Mouse (Mus musculus) NIH3T3 (cell line): Measurements from ENCODE around the gene Dtx3.

Source experiments
- DNase-seq: peaks from one replicate; pipeline ENCODE4 v3.0.0-alpha.2; 2012; ENCODE audit warnings: low read depth

The Dtx3 gene

DNA sequence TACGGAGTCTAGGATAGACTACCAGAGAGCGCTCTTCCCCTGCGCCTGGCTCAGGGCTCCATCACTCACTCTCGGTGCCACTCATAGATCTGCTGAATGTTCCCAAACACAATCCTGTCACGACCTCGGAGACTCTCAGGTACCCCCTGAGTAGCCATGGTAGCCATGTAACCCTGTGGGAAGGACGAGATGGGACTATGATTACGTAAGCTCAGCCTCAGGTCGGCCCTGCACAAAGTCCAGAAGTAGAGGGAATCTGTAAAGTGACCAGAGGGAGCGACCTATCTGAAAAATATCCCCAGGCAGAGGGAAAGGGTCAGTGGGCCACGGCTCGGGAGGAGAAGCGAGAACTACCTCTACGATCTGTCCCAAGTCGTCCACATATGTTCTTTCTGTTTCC is 10.0 kb downstream of the Dtx3 start:
- DNase-seq: no peak

DNA sequence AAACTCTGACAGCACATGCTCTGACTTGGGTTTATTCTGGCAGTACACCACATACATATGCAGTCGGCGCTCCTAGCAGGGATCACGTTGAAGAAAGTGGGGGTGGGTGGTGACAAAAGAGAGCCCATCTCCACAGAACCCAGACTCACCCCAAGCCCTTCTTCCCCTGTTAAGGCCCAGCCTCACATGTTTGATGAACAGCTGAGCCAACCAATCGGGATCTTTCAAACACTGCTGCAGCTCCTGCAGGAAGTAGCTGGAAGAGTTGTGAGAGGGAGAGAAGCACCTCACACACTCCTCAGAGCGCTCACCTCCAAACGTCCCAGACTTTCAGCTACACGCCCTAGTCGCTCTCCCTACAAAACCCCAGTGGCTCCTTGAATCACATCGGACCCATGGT is 10.4 kb downstream of the Dtx3 start:
- DNase-seq: peak; percentile 40

DNA sequence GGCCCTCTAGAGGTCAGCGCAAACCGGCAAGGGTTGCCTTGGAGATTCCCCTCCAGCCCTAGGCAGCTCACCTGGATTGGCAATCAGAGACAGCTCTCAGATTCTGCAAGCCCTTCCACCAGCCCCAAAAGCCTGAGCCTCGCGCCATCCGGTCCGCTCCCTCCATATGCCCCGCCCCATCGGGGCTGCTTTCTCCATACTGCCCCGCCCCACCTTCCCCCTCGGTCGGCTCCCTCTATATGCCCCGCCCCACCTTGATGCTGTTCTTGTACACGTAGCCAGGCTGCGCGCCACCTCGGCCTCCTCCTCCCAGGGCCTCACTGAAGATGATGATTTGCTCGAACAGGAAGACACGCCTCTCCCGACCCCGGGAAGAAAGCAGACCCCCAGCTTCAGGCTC is 11.8 kb downstream of the Dtx3 start:
- DNase-seq: no peak

DNA sequence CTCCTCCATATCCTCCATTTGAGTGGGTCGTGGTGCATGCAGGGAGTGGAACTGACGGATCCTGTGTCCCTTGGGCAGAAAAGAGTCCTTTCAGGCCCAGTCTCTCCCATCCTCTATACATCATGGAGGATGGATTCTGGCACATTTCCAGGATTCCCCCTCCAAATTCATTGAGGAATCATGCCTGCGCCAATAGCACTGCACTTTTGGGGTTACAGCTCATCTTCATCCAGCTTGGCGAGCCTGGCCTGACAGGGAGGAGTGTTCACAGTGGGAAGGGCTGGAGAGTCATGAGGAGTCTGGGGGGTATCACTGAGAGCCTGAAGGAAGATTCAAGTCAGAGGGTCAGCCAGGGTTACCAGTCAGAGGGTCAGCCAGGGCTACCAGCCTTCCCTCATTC is 12.9 kb downstream of the Dtx3 start:
- DNase-seq: no peak

DNA sequence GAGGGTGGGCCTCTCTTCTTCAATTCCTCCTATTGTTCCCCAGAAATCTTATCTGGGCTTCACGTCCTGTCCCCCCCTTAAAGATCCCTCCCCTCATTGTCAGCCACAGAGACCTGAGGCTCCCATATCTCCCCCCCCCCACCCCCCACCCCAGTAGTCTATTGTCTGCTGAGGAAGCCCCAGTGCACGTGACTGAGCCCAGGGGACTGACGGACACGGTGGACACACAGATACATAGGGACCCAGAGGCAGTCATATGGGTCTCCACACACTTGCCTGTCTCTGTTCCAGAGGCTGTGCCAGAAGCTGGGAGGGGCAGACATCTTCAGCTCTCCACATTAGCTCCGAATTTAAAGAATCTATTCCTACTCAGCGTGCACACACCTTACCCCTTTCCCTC is 14.0 kb downstream of the Dtx3 start:
- no peak for DNase-seq

DNA sequence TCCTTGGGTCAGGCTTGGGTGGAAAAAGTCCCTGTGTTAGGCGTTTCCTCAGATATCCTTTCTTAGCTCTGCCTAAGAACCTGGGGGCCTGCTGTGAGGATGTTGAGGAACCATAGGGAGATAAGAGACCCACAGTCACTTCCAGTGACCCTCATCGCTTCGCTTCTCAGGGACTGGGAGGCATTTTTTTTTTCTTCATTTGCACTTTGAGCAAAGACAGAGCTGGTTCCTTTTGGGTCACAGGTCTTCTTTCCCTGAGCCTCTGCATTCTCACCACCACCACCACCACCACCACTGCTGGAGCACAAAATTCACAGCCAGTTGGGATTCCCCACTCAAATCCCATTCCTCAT is 14.9 kb downstream of the Dtx3 start:
- DNase-seq: no peak

DNA sequence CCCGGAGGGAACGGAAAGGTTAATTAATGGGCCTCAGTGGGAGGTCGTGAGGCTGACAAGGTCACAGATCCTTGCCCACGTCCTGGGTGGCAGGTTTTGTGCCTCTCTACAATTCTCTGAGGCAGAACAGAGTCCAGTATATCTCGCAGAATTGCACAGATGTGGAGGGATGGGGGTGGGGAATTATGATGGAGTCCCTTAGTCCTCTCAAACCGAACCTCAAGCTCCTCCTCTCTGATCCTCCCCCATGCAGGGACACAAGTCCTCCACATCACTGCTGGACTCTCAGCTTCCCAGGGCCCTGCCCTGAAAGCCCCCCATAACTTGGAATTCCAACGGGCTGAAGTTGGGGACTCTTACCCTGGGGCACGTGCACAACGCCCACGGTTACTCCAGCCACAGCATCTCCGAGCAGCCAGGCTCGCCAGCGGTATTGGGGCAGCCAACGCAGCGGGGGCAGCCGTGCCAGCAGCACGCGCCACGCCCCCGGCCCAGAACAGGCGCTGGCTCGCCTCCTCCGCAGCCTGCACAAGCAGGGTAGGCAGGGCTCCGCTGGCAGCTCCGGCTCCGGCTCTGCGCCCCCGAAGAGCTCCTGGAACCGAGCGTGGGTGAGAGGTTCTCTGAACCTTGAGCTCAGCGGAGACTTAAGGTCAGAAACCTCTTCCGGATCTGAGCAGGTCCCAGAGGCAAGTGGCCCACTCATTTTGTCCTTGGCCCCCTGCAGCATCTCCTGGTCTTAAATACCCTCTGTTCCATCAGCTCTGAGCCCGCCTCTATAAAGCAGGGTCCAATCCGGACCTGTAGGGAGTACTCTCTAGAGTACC is 15.4 kb downstream of the Dtx3 start, which contains the start of gene Slc26a10:
Slc26a10 (minus strand) TSS at position 775 of the 824 bp plus-strand sequence.
- peak; percentile 6 for DNase-seq

DNA sequence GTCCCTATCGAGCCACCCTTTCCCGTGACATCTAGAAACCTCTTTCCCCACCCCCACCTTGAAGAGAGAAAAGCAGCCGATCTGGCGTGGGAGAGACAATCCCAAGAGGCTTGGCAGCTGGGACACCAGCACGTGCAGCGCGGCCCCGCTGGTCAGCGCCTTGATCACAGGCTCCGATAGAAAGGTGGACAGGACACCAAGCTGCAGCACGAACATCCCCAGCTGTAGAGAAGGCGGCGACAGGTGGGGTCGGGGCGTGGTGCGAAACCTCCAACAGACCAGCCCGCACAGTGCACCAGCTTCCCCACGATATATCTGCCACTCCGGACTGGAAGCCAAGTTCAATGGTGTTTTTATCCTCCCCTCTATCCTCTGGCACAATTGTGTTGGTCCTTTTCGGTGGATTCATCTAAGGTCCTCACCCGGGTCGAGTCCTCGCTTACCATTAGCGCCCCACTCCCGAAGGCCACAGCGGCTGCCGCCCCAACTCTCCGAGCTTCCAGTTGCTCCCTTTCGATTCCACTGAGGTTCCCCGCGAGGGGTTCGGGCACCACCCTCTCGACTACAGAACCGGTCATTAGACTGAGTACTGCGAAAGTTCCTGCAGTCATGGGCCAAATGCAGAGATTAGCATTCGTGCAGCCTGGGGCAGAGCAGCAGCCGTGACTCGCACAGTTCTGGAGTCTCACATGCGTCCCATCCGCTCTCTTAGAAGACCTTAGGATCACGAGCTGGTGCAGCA is 17.1 kb downstream of the Dtx3 start:
- DNase-seq: peak; percentile 1

DNA sequence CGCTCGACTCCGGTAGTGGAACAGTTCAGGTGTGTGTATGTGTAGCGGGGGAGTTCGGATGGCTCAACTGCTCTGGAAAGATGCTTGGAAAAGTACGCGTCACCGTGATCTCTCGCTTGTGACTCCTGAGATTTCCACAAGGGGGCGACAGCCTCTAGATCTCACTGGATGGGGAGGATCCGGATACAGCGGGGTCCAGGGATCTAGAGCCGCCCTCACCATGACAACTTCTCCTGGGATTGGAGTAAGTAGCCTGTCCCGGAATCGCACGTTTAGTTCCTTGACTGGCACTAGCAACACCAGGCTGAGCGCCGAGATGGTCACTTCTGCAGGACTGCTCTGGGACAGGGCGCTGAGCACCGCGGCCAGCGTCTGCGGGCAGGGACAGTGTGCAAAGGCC is 17.8 kb downstream of the Dtx3 start:
- peak; percentile 80 for DNase-seq

DNA sequence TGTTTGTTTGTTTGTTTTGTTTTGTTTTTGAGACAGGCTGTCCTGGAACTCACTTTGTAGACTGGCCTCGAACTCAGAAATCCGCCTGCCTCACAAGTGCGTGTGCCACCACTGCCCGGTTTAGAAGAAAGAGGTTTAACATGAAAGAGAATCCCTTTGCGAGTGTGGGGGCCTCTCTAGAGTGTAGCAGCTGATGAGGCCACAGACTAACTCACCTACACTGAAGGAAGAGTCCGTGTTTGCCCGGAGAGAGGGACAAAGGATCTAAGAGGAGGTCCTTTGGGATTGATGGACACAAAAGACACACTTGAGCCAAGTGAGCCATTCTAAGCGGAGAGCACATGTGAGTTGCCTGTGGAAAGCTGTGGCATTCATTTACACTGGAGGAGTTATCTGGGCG is 18.3 kb downstream of the Dtx3 start:
- DNase-seq: no peak

DNA sequence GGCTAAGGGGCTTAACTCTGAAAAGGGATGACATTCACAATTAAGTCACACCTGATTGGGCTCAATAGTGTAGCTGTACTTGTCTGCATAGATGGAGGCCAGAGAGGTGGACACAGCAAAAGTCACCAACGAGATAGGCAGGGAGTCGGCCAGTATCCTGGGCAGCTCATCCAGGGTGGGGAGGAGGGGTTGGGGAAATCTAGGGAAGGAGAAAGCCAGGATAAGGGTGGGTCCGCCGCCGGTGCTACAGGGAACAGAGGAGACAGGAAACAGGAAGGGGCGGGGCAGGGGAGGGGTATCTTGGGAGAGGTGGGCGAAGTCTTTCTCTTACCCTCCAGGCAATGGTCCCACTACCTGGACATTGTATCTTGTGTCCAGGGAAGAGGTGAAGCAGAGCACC is 18.8 kb downstream of the Dtx3 start:
- DNase-seq: peak; percentile 1

DNA sequence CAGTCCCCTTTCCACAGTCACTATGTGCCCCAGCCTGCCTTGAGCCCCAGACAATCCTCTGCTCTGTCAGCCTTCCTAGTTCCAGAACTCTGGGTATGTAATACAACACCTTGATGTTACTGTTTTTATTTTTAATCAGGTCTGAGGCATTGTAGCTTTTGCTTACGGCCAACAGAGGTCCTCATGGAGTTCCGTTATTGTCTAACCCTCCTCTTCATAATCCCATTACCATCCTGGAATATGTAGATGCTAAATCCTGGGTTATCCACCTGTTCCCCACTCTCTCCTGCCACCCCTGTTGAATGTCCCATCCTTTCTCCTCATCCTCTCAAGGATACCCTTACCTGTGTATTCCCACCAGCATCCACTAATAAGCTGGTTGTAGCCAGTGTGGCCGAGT is 19.3 kb downstream of the Dtx3 start:
- peak; percentile 3 for DNase-seq

DNA sequence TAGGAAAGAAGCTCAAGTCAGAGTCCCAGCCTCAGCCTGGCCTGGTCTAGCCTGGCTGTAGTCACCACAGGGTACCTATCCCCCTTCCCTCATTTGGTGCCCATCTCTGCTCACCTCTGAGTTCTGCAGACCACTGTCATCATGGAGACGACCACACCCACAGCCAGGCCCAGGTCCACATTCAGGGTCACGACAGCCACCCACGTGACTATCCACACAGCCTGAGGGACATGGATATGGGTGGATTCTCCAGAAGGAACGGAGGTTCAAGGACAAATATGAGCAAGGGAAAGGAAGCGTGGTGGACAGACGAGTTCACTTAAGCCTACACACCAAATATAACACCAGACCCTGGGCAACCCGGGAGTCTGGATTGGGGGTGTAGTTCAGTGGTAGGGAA is 21.4 kb downstream of the Dtx3 start:
- peak; percentile 1 for DNase-seq

DNA sequence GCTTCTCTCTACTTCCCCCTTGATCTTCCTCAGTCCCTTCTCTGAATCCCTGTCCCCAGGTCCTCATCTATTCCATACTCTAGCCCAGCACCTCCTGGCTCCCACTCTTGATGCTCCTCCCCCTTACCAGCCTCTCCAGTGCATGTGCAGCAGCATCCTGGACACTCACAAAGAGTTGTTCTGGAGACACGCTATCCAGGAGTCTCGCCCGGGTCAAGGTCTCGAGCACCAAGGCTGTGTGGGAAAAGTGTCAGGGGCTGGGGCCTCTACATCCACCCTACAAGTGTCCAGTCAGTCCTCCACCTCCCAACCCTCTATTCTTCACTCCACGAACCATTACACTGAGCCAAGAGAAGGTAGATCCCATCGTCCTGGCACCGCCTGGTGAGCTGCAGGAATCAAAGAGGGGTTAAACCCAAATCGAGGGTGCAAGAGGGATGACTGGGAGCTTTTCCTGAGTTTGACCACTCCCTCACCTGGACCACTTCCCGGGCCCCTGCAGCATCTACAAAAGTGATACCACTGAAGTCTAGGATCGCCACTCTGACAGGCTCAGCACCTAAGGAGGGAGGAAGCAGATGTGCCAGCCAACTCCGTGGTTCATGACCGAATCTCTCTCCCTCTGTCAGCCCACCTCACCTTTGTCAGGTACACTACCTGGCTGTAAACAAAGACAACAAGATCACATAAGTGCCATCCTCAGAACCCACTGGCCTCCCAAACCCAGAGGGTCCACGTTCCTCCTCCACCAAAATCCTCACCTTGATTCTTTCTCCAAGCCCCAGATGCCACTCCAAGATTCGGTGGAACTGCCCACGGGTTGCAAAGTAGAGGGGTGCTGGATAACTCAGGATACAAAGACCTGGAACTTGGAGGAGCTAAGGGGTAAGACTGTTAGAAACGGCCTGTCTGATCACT is 22.1 kb downstream of the Dtx3 start:
- peak; percentile 1 for DNase-seq

DNA sequence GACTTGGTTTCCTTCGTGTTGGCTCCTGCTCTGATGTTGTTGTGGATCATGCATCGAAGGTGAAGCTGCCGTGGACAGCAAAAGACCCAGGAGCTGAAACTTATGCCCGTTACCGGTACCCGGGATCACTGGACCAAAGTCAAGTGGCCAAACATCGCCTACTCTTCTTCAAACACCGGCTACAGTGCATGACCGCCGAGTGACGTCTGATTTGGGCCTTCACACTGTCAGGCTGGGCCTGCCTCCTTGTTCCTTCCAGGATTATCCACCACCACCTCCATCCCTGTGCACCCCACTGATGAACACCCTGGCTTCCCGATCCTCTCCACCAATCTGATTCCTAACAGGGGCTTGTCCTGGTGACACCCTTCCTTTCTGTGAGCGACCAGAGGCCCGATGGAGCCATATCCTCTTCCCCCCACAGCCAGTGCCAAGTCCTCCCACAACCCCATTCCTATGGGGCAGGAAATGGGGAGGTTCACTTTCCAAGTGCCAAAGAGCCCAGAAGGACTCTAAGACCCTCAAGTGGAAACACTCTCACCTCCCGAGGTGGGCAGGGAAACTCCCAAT is 23.8 kb downstream of the Dtx3 start:
- peak; percentile 1 for DNase-seq

DNA sequence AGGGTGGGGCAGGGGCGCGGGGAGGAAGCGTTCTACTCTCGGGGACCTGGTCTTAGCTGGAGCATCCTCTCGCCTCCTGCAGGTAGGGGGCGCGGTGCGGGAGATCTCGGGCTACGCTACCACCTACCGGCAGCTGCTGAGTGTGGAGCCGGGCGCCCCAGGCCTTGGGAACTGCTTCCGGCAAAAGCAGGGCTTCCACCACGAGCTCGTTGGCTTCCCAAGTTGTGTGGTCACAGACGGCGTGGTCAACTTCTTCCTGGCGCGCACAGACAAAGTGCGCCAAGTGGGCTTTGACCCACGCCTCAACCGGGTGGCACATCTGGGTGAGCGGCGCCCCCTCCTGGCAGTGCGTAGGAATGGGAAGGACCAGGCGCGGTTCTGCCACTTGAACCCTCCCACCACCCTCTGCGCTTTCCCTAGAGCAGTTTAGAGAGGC is 24.7 kb downstream of the Dtx3 start:
- DNase-seq: peak; percentile 88

DNA sequence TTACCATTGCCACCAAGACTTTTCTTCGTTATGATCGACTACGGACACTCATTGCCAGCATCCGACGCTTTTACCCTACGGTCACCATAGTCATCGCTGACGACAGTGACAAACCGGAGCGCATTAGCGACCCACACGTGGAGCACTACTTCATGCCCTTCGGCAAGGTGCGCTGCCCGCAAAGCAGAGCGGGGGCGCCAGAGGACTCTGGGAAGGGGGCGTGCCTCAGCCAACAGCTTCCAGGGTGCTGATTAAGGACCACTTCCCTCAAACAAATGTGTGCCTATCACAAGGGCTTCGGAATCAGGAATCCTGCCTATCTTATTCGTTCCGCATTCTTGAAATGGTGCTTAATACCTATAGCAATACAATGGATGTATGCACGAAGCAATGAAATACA is 25.5 kb downstream of the Dtx3 start:
- DNase-seq: peak; percentile 24

DNA sequence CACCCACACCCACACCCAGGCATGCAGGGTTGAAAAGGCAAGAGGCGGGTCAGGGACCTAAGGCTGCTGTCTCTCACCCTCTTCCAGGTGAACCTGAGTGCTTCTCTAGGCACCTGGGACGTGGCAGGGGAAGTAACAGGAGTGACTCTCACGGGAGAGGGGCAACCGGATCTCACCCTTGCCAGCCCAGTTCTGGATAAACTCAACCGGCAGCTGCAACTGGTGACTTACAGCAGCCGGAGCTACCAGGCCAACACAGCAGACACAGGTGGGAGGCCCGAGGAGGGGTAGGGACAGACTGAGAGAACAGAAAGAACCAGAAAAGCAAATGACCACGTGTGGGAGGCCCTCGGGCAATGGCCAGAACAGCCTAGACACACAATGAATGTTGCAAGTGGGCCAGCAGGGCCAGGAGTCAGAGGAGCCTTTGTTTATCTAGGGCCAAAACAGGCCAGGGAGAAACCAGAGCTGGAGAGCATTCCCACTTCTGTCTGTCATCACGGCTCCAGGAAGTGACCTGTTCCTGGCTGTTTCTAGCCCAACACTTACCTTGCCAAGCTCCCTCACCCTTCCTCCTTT is 27.8 kb downstream of the Dtx3 start:
- peak; percentile 68 for DNase-seq

DNA sequence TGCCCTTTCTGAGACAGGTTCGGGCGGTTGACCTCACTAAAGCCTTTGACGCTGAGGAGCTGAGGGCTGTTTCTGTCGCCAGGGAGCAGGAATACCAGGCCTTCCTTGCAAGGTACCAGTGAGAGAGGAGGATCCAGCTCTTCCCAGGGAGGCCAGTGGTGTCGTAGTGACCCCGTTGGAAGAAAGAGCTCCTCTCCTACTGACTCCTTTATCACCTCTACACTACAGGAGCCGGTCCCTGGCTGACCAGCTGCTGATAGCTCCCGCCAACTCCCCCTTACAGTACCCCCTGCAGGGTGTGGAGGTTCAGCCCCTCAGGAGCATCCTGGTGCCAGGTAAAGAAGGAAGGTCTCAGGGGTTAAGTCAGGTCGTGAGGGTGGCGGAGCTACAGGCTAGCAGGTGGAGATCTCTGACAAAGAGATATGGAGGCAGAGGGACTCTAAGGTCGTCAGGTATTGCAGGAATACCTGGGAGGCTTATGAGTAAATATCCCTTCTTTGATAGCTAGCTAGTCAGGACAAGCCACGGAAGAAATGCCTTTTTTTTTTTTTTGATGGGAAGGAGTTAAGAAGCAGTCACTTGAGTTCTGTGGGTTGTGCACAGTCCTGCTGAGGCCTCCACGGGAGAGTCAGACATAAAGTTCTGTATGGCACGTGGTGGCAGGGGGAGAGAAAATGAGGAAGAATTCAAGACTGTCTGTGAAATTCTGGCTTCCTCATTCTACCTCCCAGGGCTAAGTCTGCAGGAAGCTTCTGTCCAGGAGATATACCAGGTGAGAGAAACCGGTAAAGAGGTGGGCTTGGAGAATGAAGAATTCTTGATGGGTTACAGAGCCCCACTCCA is 28.5 kb downstream of the Dtx3 start:
- peak; percentile 2 for DNase-seq

DNA sequence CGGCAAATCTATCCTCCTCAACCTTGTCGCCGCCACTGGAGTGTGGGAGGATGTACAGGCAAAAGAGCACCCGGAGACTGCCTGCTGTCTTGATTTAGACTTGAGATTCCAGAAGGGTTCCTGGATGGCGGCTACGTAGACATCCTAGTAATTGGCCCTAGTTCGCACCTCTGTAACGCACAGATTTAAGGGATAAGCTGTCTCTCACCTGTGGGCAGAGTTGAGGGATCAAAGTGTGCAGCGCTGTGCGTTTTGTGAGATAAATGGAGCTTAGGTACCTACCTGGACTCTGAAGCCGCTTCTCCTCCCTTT is 29.2 kb downstream of the Dtx3 start:
- no peak for DNase-seq
